Mouse (Mus musculus): Measurements from ENCODE around the gene Ascl1. TPM values are rescaled to one million over a fixed set of nuclear protein-coding genes. Genes with fewer than 3 reads are reported as not detected.

Gene Ascl1
- polyA plus RNA-seq (2014; fragmentation: Nextera tagmentation; extraction: Ambion mirVana), result 2.4 and 2.9 TPM in 2 replicates

GRCm38 (mm10) chr10:87493576-87493975, at the start of gene Ascl1:
TSS of gene Ascl1 (minus strand) at chr10:87493660.
- WGBS, result 0% methylated on average over 31 of the region's 34 CpGs
- DNase-seq (ENCODE audit: low spot score), result peak; percentile 45

GRCm38 (mm10) chr10:87534172-87534571, 40.7 kb upstream of the Ascl1 start:
- Histone ChIP-seq H3K4me2 (ENCODE audit: low read depth, low read length) (no peak overlapping the region), H3K4me3 (ENCODE audit: low read depth, low read length) (no peak overlapping the region), H3K27ac (replicated peaks; ENCODE audit: low read depth, low read length) (no peak overlapping the region), H3K36me3 (ENCODE audit: control insufficient read depth, insufficient read depth, low read length) (no peaks in the 10 kb centered on the region), H3K4me1 (ENCODE audit: control insufficient read depth, insufficient read depth, low read length) (no peaks in the 10 kb centered on the region), H3K9ac (ENCODE audit: low read depth, low read length) (no peak overlapping the region), H3K27me3 (replicated peaks; ENCODE audit: control insufficient read depth, insufficient read depth, low read length) (no peaks in the 10 kb centered on the region), H3K9me3 (ENCODE audit: control insufficient read depth, low read length) (no peaks in the 10 kb centered on the region)
- ATAC-seq (ENCODE audit: low read depth) (no peak), DNase-seq (ENCODE audit: low spot score) (no peak)
- 82% methylated on average over 1 of the region's 1 CpGs for WGBS

More at GRCm38 (mm10) chr10:87493576-87493975, at the start of gene Ascl1:
- Histone ChIP-seq H3K9ac (ENCODE audit: low read depth, low read length) (peak within 1 kb of the TSS; percentile 55), H3K4me1 (ENCODE audit: control insufficient read depth, insufficient read depth, low read length) (peaks cover 9% of the 10 kb centered on the region), H3K4me3 (ENCODE audit: low read depth, low read length) (peak within 1 kb of the TSS; percentile 63), H3K4me2 (ENCODE audit: low read depth, low read length) (peak within 1 kb of the TSS; percentile 88), H3K27ac (replicated peaks; ENCODE audit: low read depth, low read length) (no peak within 1 kb of the TSS), H3K36me3 (ENCODE audit: control insufficient read depth, insufficient read depth, low read length) (no peaks in the 10 kb centered on the region), H3K9me3 (ENCODE audit: control insufficient read depth, low read length) (peaks cover 5% of the 10 kb centered on the region; the same call in 1 of the 2 replicates), H3K27me3 (replicated peaks; ENCODE audit: control insufficient read depth, insufficient read depth, low read length) (peaks cover 89% of the 10 kb centered on the region)
- peak; percentile 43 for ATAC-seq (ENCODE audit: low read depth)

GRCm38 (mm10) chr10:87521646-87522045, 28.2 kb upstream of the Ascl1 start, which contains the start of gene Pah:
TSS of gene Pah (plus strand) at chr10:87521795.
- no peak within 1 kb of the TSS for H3K4me2 ChIP-seq (ENCODE audit: low read depth, low read length)
- H3K27me3 ChIP-seq (replicated peaks; ENCODE audit: control insufficient read depth, insufficient read depth, low read length), result no peaks in the 10 kb centered on the region
- no peak within 1 kb of the TSS for H3K9ac ChIP-seq (ENCODE audit: low read depth, low read length)
- ATAC-seq (ENCODE audit: low read depth) (no peak), DNase-seq (ENCODE audit: low spot score) (no peak)
- H3K4me1 ChIP-seq (ENCODE audit: control insufficient read depth, insufficient read depth, low read length), result no peaks in the 10 kb centered on the region
- H3K27ac ChIP-seq (replicated peaks; ENCODE audit: low read depth, low read length), result no peak within 1 kb of the TSS
- no peak within 1 kb of the TSS for H3K4me3 ChIP-seq (ENCODE audit: low read depth, low read length)
- WGBS, result 82% methylated on average over 5 of the region's 5 CpGs
- H3K36me3 ChIP-seq (ENCODE audit: control insufficient read depth, insufficient read depth, low read length), result no peaks in the 10 kb centered on the region
- no peaks in the 10 kb centered on the region for H3K9me3 ChIP-seq (ENCODE audit: control insufficient read depth, low read length)

GRCm38 (mm10) chr10:87520401-87521116, 27.1 kb upstream of the Ascl1 start:
- ATAC-seq (ENCODE audit: low read depth), result no peak
- Histone ChIP-seq H3K9ac (ENCODE audit: low read depth, low read length) (no peak overlapping the region), H3K4me1 (ENCODE audit: control insufficient read depth, insufficient read depth, low read length) (no peaks in the 10 kb centered on the region), H3K4me2 (ENCODE audit: low read depth, low read length) (no peak overlapping the region), H3K36me3 (ENCODE audit: control insufficient read depth, insufficient read depth, low read length) (no peaks in the 10 kb centered on the region), H3K4me3 (ENCODE audit: low read depth, low read length) (no peak overlapping the region), H3K9me3 (ENCODE audit: control insufficient read depth, low read length) (no peaks in the 10 kb centered on the region), H3K27ac (replicated peaks; ENCODE audit: low read depth, low read length) (no peak overlapping the region), H3K27me3 (replicated peaks; ENCODE audit: control insufficient read depth, insufficient read depth, low read length) (no peaks in the 10 kb centered on the region)
- no peak for DNase-seq (ENCODE audit: low spot score)
- WGBS, result 74% methylated on average over 4 of the region's 4 CpGs

- DNase-seq (ENCODE audit: low spot score) (no peak), ATAC-seq (ENCODE audit: low read depth) (no peak)
- Histone ChIP-seq H3K27me3 (replicated peaks; ENCODE audit: control insufficient read depth, insufficient read depth, low read length) (no peaks in the 10 kb centered on the region), H3K4me3 (ENCODE audit: low read depth, low read length) (no peak overlapping the region), H3K36me3 (ENCODE audit: control insufficient read depth, insufficient read depth, low read length) (no peaks in the 10 kb centered on the region), H3K9ac (ENCODE audit: low read depth, low read length) (no peak overlapping the region), H3K4me1 (ENCODE audit: control insufficient read depth, insufficient read depth, low read length) (no peaks in the 10 kb centered on the region), H3K27ac (replicated peaks; ENCODE audit: low read depth, low read length) (no peak overlapping the region), H3K9me3 (ENCODE audit: control insufficient read depth, low read length) (no peaks in the 10 kb centered on the region), H3K4me2 (ENCODE audit: low read depth, low read length) (no peak overlapping the region)
- 72% methylated on average over 2 of the region's 2 CpGs for WGBS
These were observed 25.1 kb upstream of the Ascl1 start for GRCm38 (mm10) chr10:87518585-87518984.

- Histone ChIP-seq H3K4me2 (ENCODE audit: low read depth, low read length) (no peak overlapping the region), H3K27ac (replicated peaks; ENCODE audit: low read depth, low read length) (no peak overlapping the region), H3K4me1 (ENCODE audit: control insufficient read depth, insufficient read depth, low read length) (no peaks in the 10 kb centered on the region), H3K27me3 (replicated peaks; ENCODE audit: control insufficient read depth, insufficient read depth, low read length) (no peaks in the 10 kb centered on the region), H3K36me3 (ENCODE audit: control insufficient read depth, insufficient read depth, low read length) (no peaks in the 10 kb centered on the region), H3K9me3 (ENCODE audit: control insufficient read depth, low read length) (no peaks in the 10 kb centered on the region), H3K9ac (ENCODE audit: low read depth, low read length) (no peak overlapping the region), H3K4me3 (ENCODE audit: low read depth, low read length) (no peak overlapping the region)
- DNase-seq (ENCODE audit: low spot score) (no peak), ATAC-seq (ENCODE audit: low read depth) (no peak)
These were observed 19.6 kb upstream of the Ascl1 start for GRCm38 (mm10) chr10:87513052-87513451.

GRCm38 (mm10) chr10:87508581-87508980, 15.1 kb upstream of the Ascl1 start:
- Histone ChIP-seq H3K9me3 (ENCODE audit: control insufficient read depth, low read length) (no peaks in the 10 kb centered on the region), H3K4me2 (ENCODE audit: low read depth, low read length) (no peak overlapping the region), H3K4me1 (ENCODE audit: control insufficient read depth, insufficient read depth, low read length) (no peaks in the 10 kb centered on the region), H3K27me3 (replicated peaks; ENCODE audit: control insufficient read depth, insufficient read depth, low read length) (peaks cover 3% of the 10 kb centered on the region), H3K27ac (replicated peaks; ENCODE audit: low read depth, low read length) (no peak overlapping the region), H3K4me3 (ENCODE audit: low read depth, low read length) (no peak overlapping the region), H3K9ac (ENCODE audit: low read depth, low read length) (no peak overlapping the region), H3K36me3 (ENCODE audit: control insufficient read depth, insufficient read depth, low read length) (no peaks in the 10 kb centered on the region)
- ATAC-seq (ENCODE audit: low read depth), result no peak
- no peak for DNase-seq (ENCODE audit: low spot score)
- 84% methylated on average over 4 of the region's 4 CpGs for WGBS

GRCm38 (mm10) chr10:87503946-87504345, 10.5 kb upstream of the Ascl1 start:
- no peak for ATAC-seq (ENCODE audit: low read depth)
- H3K4me3 ChIP-seq (ENCODE audit: low read depth, low read length), result no peak overlapping the region

GRCm38 (mm10) chr10:87502283-87502682, 8.8 kb upstream of the Ascl1 start:
- no peak overlapping the region for H3K4me2 ChIP-seq (ENCODE audit: low read depth, low read length)
- no peak overlapping the region for H3K9ac ChIP-seq (ENCODE audit: low read depth, low read length)
- H3K27ac ChIP-seq (replicated peaks; ENCODE audit: low read depth, low read length), result no peak overlapping the region
- ATAC-seq (ENCODE audit: low read depth) (no peak), DNase-seq (ENCODE audit: low spot score) (peak; percentile 24)
- 21% methylated on average over 5 of the region's 5 CpGs for WGBS
- peaks cover 55% of the 10 kb centered on the region for H3K27me3 ChIP-seq (replicated peaks; ENCODE audit: control insufficient read depth, insufficient read depth, low read length)
- H3K4me1 ChIP-seq (ENCODE audit: control insufficient read depth, insufficient read depth, low read length), result no peaks in the 10 kb centered on the region
- H3K4me3 ChIP-seq (ENCODE audit: low read depth, low read length), result no peak overlapping the region
- no peaks in the 10 kb centered on the region for H3K9me3 ChIP-seq (ENCODE audit: control insufficient read depth, low read length)
- H3K36me3 ChIP-seq (ENCODE audit: control insufficient read depth, insufficient read depth, low read length), result no peaks in the 10 kb centered on the region

More at GRCm38 (mm10) chr10:87503946-87504345, 10.5 kb upstream of the Ascl1 start:
- WGBS, result 3% methylated on average over 10 of the region's 10 CpGs
- peak; percentile 63 for DNase-seq (ENCODE audit: low spot score)
- H3K27ac ChIP-seq (replicated peaks; ENCODE audit: low read depth, low read length), result no peak overlapping the region
- peak overlapping the region; percentile 5; the same call in 1 of the 2 replicates for H3K4me2 ChIP-seq (ENCODE audit: low read depth, low read length)
- no peaks in the 10 kb centered on the region for H3K36me3 ChIP-seq (ENCODE audit: control insufficient read depth, insufficient read depth, low read length)
- H3K27me3 ChIP-seq (replicated peaks; ENCODE audit: control insufficient read depth, insufficient read depth, low read length), result peaks cover 43% of the 10 kb centered on the region
- no peaks in the 10 kb centered on the region for H3K4me1 ChIP-seq (ENCODE audit: control insufficient read depth, insufficient read depth, low read length)
- no peak overlapping the region for H3K9ac ChIP-seq (ENCODE audit: low read depth, low read length)
- no peaks in the 10 kb centered on the region for H3K9me3 ChIP-seq (ENCODE audit: control insufficient read depth, low read length)
